Mouse (Mus musculus): ENCODE measurements around the gene Dgkd. TPM values are rescaled to one million over a fixed set of nuclear protein-coding genes. Genes with fewer than 3 reads are reported as not detected.
A peak's percentile ranks its signal among the peaks of the same experiment; 100 is the strongest.

Dgkd gene
- polyA plus RNA-seq, 1 experiment, result 109 TPM

DNA sequence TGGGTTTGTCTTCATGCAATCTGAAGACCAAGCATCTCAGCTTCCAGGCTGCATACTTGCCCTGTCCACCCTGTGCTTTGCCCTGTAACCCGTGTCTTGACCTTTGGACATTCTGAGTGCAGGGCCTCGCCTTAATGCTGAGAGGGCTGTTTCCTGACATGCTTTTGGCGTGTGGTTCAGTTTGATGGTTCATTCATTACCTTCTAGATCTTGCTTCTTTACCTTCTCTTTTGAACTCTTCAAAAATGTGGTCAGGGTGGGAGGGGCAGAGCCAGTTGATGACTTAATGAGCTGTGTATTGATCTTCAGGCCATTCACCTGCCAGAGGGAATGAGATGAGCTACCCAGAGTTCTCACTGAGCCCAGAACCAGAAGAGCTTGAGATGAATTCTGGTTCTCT lies 55.6 kb downstream of the Dgkd start:
- DNase-seq, result no peak
- TF ChIP-seq CTCF (IDR thresholded peaks at IDR 0.05; ENCODE audit: borderline replicate concordance, insufficient read depth, low read depth, low read length) (no peak), POLR2A (IDR thresholded peaks at IDR 0.05; ENCODE audit: borderline replicate concordance, insufficient read depth, low read length) (no peak)
- Histone ChIP-seq H3K27ac (ENCODE audit: insufficient read depth, low read length) (no peak overlapping the region), H3K27me3 (ENCODE audit: control insufficient read depth, insufficient read depth, low read length) (no peaks in the 10 kb centered on the region), H3K4me3 (replicated peaks; ENCODE audit: insufficient read depth, low read depth, low read length) (no peak overlapping the region), H3K4me1 (ENCODE audit: control insufficient read depth, insufficient read depth, low read length) (peaks cover 27% of the 10 kb centered on the region)
- 89% methylated on average over 3 of the region's 3 CpGs for WGBS

DNA sequence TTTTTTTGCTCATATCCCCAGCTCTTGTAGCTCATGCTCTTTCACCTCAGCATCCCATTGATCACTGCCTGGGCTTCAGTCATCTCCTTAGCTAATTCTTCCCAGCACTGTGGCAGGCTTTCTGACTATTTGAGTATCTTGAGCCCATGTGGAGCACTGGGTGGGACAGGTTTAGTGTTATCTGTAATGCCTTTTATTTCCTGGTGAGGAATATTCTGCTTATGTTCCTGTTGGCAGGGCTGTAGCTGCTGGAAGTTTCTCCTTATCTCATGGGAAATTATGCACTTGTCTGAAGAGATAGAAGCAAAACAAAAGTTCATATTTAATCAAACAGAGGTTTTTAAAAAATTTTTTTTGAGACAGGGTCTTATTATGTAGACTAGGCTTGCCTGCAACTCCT lies 56.5 kb downstream of the Dgkd start:
- TF ChIP-seq CTCF (IDR thresholded peaks at IDR 0.05; ENCODE audit: borderline replicate concordance, insufficient read depth, low read depth, low read length) (no peak), POLR2A (IDR thresholded peaks at IDR 0.05; ENCODE audit: borderline replicate concordance, insufficient read depth, low read length) (no peak)
- no peak for DNase-seq
- Histone ChIP-seq H3K4me1 (ENCODE audit: control insufficient read depth, insufficient read depth, low read length) (peaks cover 27% of the 10 kb centered on the region), H3K27me3 (ENCODE audit: control insufficient read depth, insufficient read depth, low read length) (no peaks in the 10 kb centered on the region), H3K27ac (ENCODE audit: insufficient read depth, low read length) (no peak overlapping the region), H3K4me3 (replicated peaks; ENCODE audit: insufficient read depth, low read depth, low read length) (no peak overlapping the region)

DNA sequence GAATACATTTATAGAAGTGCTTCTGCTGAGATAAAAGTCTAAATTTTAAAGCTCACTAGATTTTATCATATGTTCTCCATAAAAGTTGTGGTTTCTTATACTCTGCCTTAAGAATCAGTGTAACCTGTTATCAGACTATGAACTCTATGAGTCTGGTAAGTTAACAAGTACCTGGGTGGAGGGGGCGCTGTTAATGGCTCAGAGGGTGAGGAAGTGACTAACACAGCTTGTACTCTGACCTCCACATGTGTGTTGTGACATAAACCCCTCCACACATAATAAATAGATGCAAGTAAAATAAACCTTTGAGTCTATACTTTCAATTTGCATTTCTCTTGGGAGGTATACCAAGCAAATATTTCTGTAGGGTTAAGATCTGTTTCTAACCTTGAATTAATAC lies 57.3 kb downstream of the Dgkd start:
- whole genome bisulfite sequencing, result 92% methylated on average over 1 of the region's 1 CpGs
- TF ChIP-seq POLR2A (IDR thresholded peaks at IDR 0.05; ENCODE audit: borderline replicate concordance, insufficient read depth, low read length) (no peak), CTCF (IDR thresholded peaks at IDR 0.05; ENCODE audit: borderline replicate concordance, insufficient read depth, low read depth, low read length) (no peak)
- Histone ChIP-seq H3K4me1 (ENCODE audit: control insufficient read depth, insufficient read depth, low read length) (peaks cover 27% of the 10 kb centered on the region), H3K27me3 (ENCODE audit: control insufficient read depth, insufficient read depth, low read length) (no peaks in the 10 kb centered on the region), H3K27ac (ENCODE audit: insufficient read depth, low read length) (no peak overlapping the region), H3K4me3 (replicated peaks; ENCODE audit: insufficient read depth, low read depth, low read length) (no peak overlapping the region)
- DNase-seq, result no peak

DNA sequence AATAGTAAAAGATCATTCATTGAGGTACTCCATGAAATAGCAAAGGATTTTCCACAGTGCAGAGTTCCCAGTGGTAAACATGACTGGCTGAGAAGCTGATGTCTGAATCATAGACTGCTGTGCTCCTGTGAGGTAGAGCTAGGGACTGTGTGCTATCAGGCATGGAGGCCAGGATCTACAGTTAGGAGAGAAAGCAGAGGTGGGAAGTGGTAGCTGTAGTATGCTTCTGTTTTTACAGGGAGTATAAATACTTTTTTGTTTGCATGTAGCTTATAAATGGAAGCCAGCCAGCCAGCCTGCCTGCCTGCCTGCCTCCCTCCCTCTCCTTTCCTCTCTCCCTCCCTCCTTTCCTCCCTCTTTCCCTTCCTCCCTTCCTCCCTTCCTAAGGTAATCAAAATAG lies 60.3 kb downstream of the Dgkd start:
- peaks cover 47% of the 10 kb centered on the region for H3K4me1 ChIP-seq (ENCODE audit: control insufficient read depth, insufficient read depth, low read length)
- H3K27me3 ChIP-seq (ENCODE audit: control insufficient read depth, insufficient read depth, low read length), result no peaks in the 10 kb centered on the region
- no peak overlapping the region for H3K4me3 ChIP-seq (replicated peaks; ENCODE audit: insufficient read depth, low read depth, low read length)
- DNase-seq, result no peak
- no peak overlapping the region for H3K27ac ChIP-seq (ENCODE audit: insufficient read depth, low read length)
- TF ChIP-seq CTCF (IDR thresholded peaks at IDR 0.05; ENCODE audit: borderline replicate concordance, insufficient read depth, low read depth, low read length) (no peak), POLR2A (IDR thresholded peaks at IDR 0.05; ENCODE audit: borderline replicate concordance, insufficient read depth, low read length) (no peak)

DNA sequence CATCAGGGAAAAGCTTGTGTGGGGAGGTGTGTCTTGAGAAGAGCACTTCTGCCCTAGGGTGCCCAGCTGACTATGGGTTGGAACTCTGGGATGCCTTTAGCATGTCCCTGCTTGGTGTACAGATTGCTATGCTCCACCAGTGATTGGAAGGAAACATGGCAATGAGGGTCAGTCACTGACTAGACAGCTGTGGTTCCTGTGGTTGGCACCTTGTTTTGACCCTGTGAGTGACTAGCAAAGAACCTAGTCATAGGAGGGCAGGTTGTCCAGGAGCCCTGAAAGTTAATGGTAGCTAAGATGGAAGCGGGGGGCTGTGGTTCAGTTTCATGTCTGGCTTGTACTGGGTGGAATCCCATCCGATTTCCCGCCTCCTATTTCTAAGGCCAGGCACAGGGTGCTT lies 64.3 kb downstream of the Dgkd start:
- no peaks in the 10 kb centered on the region for H3K27me3 ChIP-seq (ENCODE audit: control insufficient read depth, insufficient read depth, low read length)
- 67% methylated on average over 3 of the region's 3 CpGs for WGBS
- TF ChIP-seq POLR2A (IDR thresholded peaks at IDR 0.05; ENCODE audit: borderline replicate concordance, insufficient read depth, low read length), result no peak
- TF ChIP-seq CTCF (IDR thresholded peaks at IDR 0.05; ENCODE audit: borderline replicate concordance, insufficient read depth, low read depth, low read length), result no peak
- peak overlapping the region; percentile 36 for H3K27ac ChIP-seq (ENCODE audit: insufficient read depth, low read length)
- no peak for DNase-seq
- peaks cover 48% of the 10 kb centered on the region for H3K4me1 ChIP-seq (ENCODE audit: control insufficient read depth, insufficient read depth, low read length)
- H3K4me3 ChIP-seq (replicated peaks; ENCODE audit: insufficient read depth, low read depth, low read length), result no peak overlapping the region

DNA sequence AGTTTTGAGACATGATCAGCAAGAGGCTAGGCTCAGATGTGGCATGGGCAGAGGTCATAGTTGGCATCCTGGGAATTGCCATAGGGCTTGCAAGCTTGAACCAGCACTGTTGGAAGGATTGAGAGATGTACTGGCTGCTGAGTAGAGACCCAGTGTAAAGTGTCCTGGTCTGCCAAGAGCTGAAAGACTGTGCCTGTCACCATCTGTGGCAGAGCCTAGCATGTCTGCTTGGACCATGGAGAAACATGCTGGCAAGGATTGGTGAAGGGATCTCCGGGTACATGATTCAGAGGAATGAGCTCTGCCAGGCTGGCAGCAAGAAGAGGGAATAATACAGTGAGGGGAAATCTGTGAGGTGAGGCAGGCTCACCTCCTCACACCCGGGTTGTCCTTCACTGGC lies 65.0 kb downstream of the Dgkd start:
- Histone ChIP-seq H3K4me1 (ENCODE audit: control insufficient read depth, insufficient read depth, low read length) (peaks cover 45% of the 10 kb centered on the region), H3K27me3 (ENCODE audit: control insufficient read depth, insufficient read depth, low read length) (no peaks in the 10 kb centered on the region), H3K4me3 (replicated peaks; ENCODE audit: insufficient read depth, low read depth, low read length) (no peak overlapping the region), H3K27ac (ENCODE audit: insufficient read depth, low read length) (peak overlapping the region; percentile 36)
- 8% methylated on average over 2 of the region's 2 CpGs for WGBS
- TF ChIP-seq CTCF (IDR thresholded peaks at IDR 0.05; ENCODE audit: borderline replicate concordance, insufficient read depth, low read depth, low read length), result 0 out of 2 replicates have a peak, but pooled peaks have one; percentile 2
- TF ChIP-seq POLR2A (IDR thresholded peaks at IDR 0.05; ENCODE audit: borderline replicate concordance, insufficient read depth, low read length), result no peak
- DNase-seq, result peak; percentile 77 to 94

DNA sequence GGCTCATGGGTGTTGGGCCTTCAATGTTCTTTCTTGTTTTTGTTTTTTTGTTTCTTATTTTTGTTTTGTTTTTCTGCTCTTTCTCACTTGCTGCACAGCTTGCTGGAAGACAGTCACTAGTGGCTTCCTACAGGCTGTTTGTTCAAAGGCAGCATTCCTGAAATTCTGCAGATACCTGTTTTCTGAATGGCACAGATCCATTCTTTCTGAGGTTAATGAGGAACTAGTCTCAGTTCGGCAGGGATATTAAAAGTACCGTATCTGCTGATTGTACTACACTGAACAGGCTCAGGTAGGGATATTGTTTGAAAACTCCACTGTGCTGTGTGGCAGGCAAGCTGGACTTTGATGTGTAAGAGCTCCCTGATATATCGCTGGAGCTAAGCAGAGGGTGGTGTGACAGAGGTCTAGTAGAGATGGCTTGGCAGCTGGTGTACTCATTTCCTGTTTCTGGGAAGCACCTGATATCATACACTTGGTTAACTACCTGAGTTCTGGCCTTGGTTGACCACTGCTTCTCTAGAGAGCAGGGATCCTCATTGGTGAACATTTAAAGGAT lies 67.0 kb downstream of the Dgkd start:
- peaks cover 42% of the 10 kb centered on the region for H3K4me1 ChIP-seq (ENCODE audit: control insufficient read depth, insufficient read depth, low read length)
- no peak for DNase-seq

DNA sequence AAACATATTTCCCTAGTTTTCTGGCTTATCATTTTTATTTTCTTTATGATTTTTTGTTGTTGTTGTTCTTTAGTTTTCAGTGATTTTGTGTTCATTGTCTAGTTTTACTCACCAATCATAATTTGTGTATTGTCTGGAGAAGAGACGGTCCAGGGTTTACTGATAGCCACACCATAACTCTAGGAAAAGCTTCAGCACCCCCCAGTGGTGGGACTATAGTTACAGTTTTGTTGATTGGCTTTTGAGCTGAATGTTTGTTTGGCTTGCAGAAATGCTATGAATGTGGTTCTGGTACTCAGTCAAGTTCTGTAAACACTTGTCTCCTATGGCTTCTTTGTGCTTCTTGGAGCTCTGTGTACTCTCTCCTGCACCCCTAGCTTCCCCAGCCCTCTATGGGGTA lies 69.6 kb downstream of the Dgkd start:
- H3K27ac ChIP-seq (ENCODE audit: insufficient read depth, low read length), result no peak overlapping the region
- WGBS, result 10% methylated on average over 1 of the region's 1 CpGs
- H3K4me1 ChIP-seq (ENCODE audit: control insufficient read depth, insufficient read depth, low read length), result peaks cover 28% of the 10 kb centered on the region
- H3K4me3 ChIP-seq (replicated peaks; ENCODE audit: insufficient read depth, low read depth, low read length), result no peak overlapping the region
- H3K27me3 ChIP-seq (ENCODE audit: control insufficient read depth, insufficient read depth, low read length), result no peaks in the 10 kb centered on the region
- TF ChIP-seq POLR2A (IDR thresholded peaks at IDR 0.05; ENCODE audit: borderline replicate concordance, insufficient read depth, low read length) (no peak), CTCF (IDR thresholded peaks at IDR 0.05; ENCODE audit: borderline replicate concordance, insufficient read depth, low read depth, low read length) (no peak)
- peak in 1 of 2 experiments; percentile 57 for DNase-seq

More for the DNA sequence above, 67.0 kb downstream of the Dgkd start:
- Histone ChIP-seq H3K27ac (ENCODE audit: insufficient read depth, low read length) (no peak overlapping the region), H3K4me3 (replicated peaks; ENCODE audit: insufficient read depth, low read depth, low read length) (no peak overlapping the region), H3K27me3 (ENCODE audit: control insufficient read depth, insufficient read depth, low read length) (no peaks in the 10 kb centered on the region)
- TF ChIP-seq POLR2A (IDR thresholded peaks at IDR 0.05; ENCODE audit: borderline replicate concordance, insufficient read depth, low read length) (no peak), CTCF (IDR thresholded peaks at IDR 0.05; ENCODE audit: borderline replicate concordance, insufficient read depth, low read depth, low read length) (no peak)
- 81% methylated on average over 3 of the region's 3 CpGs for WGBS
